Mouse (Mus musculus): ENCODE data around the gene Ndc1. TPM values are rescaled to one million over a fixed set of nuclear protein-coding genes. Genes with fewer than 3 reads are reported as not detected.

The Ndc1 gene
- polyA plus RNA-seq, 1 experiment, result not detected

DNA sequence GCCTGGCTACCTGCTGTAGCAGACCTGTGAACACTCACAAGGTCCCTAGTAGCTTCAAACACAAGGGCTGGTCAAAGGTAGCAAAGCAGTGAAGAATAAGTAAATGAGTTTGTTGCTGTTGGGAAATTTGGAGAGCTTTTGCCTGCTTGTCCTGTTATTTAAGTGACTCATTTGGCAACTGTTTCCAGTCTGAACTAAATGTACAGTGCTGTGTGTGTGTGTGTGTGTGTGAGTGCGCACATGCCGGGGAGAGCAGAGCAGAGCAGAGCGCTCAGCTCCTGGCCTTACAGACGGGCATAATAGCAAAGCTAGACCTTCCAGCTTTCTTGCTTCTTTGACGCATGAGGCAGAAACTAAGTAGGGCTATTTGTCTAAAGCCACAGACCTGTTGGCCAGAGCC lies 65.1 kb downstream of the Ndc1 start:
- Histone ChIP-seq H3K4me3 (ENCODE audit: insufficient read depth, low read depth, low read length) (no peak overlapping the region), H3K27ac (ENCODE audit: insufficient read depth, low read depth, low read length) (no peak overlapping the region), H3K4me1 (ENCODE audit: control insufficient read depth, insufficient read depth, low read length) (peaks cover 13% of the 10 kb centered on the region)
- 46% methylated on average over 5 of the region's 5 CpGs for WGBS
- TF ChIP-seq CTCF (IDR thresholded peaks at IDR 0.05; ENCODE audit: insufficient read depth, low read depth, low read length), result no peak
- no peak for TF ChIP-seq POLR2A (IDR thresholded peaks at IDR 0.05; ENCODE audit: insufficient read depth, low read depth, low read length)

DNA sequence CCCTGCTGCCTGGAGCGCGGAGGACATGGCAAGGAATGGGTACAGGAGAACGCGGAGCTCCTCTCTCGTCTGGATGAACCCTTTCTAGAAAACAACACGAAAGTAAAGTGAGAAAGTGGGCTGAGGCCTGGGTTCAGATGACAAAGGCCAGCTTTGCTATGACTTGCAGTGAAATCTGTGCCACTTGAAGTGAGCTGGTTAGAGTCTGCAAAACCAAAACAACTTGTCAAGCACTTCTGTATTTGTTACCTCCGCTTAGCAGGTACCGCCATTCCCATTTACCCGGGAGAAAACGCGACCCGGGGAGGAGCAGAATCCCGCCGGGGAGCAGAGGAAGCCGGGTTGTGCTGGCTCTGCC lies 66.4 kb downstream of the Ndc1 start:
- TF ChIP-seq CTCF (IDR thresholded peaks at IDR 0.05; ENCODE audit: insufficient read depth, low read depth, low read length), result no peak
- TF ChIP-seq POLR2A (IDR thresholded peaks at IDR 0.05; ENCODE audit: insufficient read depth, low read depth, low read length), result no peak
- Histone ChIP-seq H3K4me1 (ENCODE audit: control insufficient read depth, insufficient read depth, low read length) (peaks cover 13% of the 10 kb centered on the region), H3K27ac (ENCODE audit: insufficient read depth, low read depth, low read length) (no peak overlapping the region), H3K4me3 (ENCODE audit: insufficient read depth, low read depth, low read length) (peak overlapping the region; percentile 64)
- WGBS, result 14% methylated on average over 15 of the region's 15 CpGs

DNA sequence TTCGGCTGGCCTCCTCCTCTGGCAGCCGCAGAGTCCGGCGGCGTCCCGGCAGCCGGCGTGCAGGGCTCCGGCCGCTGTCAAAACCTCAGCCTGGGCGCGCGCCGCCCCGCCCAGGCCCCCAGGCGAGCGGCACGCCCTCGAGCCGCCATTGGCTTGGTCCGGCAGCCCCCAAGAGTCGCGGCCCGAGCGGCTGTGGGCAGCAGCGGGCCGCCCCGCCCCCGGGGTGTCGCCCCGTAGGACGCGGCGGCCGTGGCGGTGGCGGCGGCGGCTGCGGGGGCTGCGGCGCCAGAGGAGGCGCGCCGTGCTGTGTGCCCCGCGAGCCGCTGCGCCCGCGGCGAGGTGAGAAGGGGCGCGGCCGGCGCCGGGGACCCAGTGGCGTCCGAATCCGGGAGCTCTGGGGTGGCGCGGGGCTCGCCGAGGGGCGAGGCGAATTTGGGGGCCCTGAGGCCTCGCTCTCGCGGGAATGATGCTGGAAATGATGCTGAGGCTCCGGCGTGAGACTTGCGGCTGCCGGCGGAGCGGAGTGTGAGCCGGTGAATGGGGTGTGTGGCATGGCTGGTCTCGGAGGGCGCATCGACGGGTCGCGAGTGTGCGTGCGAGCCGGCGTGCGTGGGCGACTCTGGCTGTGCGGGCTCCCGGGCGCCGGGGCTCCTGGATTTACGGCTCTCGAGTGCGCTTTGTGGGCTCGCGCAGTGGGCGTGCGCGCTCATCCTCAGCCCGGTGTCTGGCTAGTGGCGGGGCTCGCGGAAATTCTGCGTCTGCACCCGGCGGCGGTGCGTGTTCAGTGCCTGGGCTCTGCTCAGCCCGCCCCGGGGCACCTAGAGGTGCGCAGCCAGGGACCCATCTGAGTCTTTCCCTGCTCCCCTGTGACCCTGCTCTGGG lies 67.0 kb downstream of the Ndc1 start, which contains the start of gene Glis1:
Gene Glis1, plus strand, starts transcription at position 236 of the 882 bp plus-strand sequence.
- Histone ChIP-seq H3K4me3 (ENCODE audit: insufficient read depth, low read depth, low read length) (peak within 1 kb of the TSS; percentile 64), H3K4me1 (ENCODE audit: control insufficient read depth, insufficient read depth, low read length) (peaks cover 13% of the 10 kb centered on the region), H3K27ac (ENCODE audit: insufficient read depth, low read depth, low read length) (no peak within 1 kb of the TSS)
- TF ChIP-seq CTCF (IDR thresholded peaks at IDR 0.05; ENCODE audit: insufficient read depth, low read depth, low read length), result no peak
- TF ChIP-seq POLR2A (IDR thresholded peaks at IDR 0.05; ENCODE audit: insufficient read depth, low read depth, low read length), result no peak
- WGBS, result 2% methylated on average over 112 of the region's 112 CpGs

DNA sequence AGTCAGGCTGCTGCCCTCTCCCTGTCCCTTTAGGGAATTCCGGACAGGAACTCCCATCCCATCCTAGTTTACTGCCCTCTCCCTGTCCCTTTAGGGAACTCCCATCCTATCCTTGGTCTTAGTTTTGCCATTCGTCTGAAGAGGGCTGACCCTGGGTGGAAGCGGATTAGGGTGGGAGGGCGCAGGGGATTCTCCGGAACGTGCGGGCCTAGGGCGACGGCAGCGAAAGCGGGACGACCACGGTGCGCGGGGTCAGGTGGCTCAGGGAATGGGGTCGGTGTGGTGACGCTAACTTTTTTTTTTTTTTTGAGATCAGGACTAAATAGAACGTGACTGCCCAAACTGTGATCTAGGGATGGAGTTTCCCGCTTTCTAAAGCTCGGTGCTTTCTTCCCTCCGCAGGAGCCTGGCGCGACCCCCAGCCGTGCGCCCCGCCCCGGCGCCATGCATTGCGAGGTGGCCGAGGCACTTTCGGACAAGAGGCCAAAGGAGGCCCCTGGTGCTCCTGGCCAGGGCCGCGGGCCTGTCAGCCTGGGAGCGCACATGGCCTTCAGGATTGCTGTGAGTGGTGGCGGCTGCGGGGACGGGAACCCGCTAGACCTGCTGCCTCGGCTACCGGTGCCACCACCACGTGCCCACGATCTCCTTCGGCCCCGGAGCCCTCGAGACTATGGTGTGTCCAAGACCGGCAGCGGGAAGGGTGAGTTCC lies 67.8 kb downstream of the Ndc1 start:
- WGBS, result 8% methylated on average over 47 of the region's 47 CpGs
- Histone ChIP-seq H3K4me3 (ENCODE audit: insufficient read depth, low read depth, low read length) (peak overlapping the region; percentile 64), H3K27ac (ENCODE audit: insufficient read depth, low read depth, low read length) (no peak overlapping the region), H3K4me1 (ENCODE audit: control insufficient read depth, insufficient read depth, low read length) (peaks cover 13% of the 10 kb centered on the region)
- TF ChIP-seq POLR2A (IDR thresholded peaks at IDR 0.05; ENCODE audit: insufficient read depth, low read depth, low read length), result no peak
- TF ChIP-seq CTCF (IDR thresholded peaks at IDR 0.05; ENCODE audit: insufficient read depth, low read depth, low read length), result no peak

DNA sequence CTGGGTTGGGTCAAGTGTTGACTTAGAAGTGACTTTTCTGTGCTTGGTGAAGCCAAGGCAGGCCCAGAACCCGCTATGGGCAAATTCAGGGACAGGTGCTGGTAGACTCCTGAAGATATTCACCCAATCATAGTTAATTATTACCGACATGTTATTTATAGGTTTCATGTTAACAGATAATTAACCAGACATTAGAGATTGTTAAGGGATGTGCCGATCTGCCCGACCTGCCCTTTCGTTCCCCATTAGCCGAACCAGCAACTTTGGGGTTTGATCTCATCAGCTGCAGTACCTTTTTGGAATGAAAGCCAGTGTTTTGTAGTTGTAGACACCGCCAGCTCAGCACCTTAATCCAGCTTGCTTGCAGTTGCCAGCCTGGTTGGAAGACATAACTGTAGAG lies 68.9 kb downstream of the Ndc1 start:
- H3K27ac ChIP-seq (ENCODE audit: insufficient read depth, low read depth, low read length), result no peak overlapping the region
- 99% methylated on average over 7 of the region's 7 CpGs for WGBS
- no peak for TF ChIP-seq POLR2A (IDR thresholded peaks at IDR 0.05; ENCODE audit: insufficient read depth, low read depth, low read length)
- no peak for TF ChIP-seq CTCF (IDR thresholded peaks at IDR 0.05; ENCODE audit: insufficient read depth, low read depth, low read length)
- no peak overlapping the region for H3K4me3 ChIP-seq (ENCODE audit: insufficient read depth, low read depth, low read length)
- H3K4me1 ChIP-seq (ENCODE audit: control insufficient read depth, insufficient read depth, low read length), result peaks cover 13% of the 10 kb centered on the region

DNA sequence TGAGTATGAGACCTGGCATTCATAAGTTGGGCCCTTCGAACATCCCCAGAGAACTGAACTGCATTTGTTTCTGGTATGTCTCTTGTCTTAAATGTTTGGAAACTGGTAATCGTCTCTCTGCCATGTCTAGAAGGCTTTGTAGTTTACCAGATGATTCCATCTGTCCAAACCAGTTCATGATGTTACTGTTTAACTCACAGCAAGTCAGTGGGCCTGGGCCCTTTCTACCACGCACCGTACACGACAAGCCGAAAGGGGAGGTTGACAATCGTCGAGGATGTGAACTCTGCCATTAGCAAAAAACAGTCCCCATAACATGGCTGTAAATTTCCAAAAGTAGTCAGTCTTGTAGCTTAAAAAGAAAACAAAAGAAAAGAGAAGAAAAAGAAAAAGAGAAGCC lies 71.2 kb downstream of the Ndc1 start:
- 97% methylated on average over 8 of the region's 8 CpGs for WGBS
- Histone ChIP-seq H3K4me1 (ENCODE audit: control insufficient read depth, insufficient read depth, low read length) (peaks cover 13% of the 10 kb centered on the region), H3K27ac (ENCODE audit: insufficient read depth, low read depth, low read length) (no peak overlapping the region), H3K4me3 (ENCODE audit: insufficient read depth, low read depth, low read length) (no peak overlapping the region)
- no peak for TF ChIP-seq POLR2A (IDR thresholded peaks at IDR 0.05; ENCODE audit: insufficient read depth, low read depth, low read length)
- TF ChIP-seq CTCF (IDR thresholded peaks at IDR 0.05; ENCODE audit: insufficient read depth, low read depth, low read length), result no peak

DNA sequence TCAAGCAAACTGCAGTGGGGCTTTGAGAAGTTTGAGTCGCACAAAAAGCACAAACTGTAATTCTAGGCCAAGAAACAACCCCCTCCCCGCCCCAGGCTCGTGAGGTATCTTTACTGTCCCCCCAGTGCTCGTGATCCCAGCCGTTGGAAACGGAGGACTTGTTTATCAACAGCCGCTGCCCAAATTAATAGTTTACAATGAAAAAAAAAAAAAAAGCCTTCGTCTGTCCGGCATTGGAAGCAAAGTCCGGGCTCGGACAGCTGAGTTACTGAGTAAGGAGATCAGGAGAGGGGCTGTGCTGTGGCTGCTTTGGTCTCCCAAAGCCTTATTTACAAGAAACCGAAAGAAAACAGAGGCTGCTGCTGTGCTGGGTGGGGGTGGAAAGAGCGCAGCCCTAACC lies 72.7 kb downstream of the Ndc1 start:
- no peak overlapping the region for H3K27ac ChIP-seq (ENCODE audit: insufficient read depth, low read depth, low read length)
- peaks cover 5% of the 10 kb centered on the region for H3K4me1 ChIP-seq (ENCODE audit: control insufficient read depth, insufficient read depth, low read length)
- no peak overlapping the region for H3K4me3 ChIP-seq (ENCODE audit: insufficient read depth, low read depth, low read length)
- WGBS, result 49% methylated on average over 13 of the region's 13 CpGs
- TF ChIP-seq POLR2A (IDR thresholded peaks at IDR 0.05; ENCODE audit: insufficient read depth, low read depth, low read length), result no peak
- TF ChIP-seq CTCF (IDR thresholded peaks at IDR 0.05; ENCODE audit: insufficient read depth, low read depth, low read length), result no peak

DNA sequence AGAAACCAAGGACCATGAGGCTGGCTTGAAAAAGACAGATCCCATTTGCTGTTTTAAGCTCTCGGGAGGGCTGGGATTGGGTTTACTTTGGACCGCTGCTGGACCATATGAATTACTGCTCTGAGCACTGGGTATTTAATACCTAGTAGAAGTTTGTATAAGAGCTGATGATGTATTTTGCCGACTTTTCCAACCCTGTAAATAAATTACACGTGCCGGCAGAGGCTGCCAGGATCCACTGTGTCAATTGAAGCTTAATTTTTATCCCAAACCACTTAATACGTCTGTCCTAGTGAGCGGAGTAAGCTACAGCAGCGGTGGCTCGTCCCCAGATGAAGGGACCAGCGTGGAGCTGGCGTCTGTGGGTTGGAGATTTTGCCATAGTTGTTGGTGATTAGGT lies 74.7 kb downstream of the Ndc1 start:
- no peaks in the 10 kb centered on the region for H3K4me1 ChIP-seq (ENCODE audit: control insufficient read depth, insufficient read depth, low read length)
- WGBS, result 67% methylated on average over 11 of the region's 11 CpGs
- H3K27ac ChIP-seq (ENCODE audit: insufficient read depth, low read depth, low read length), result no peak overlapping the region
- TF ChIP-seq POLR2A (IDR thresholded peaks at IDR 0.05; ENCODE audit: insufficient read depth, low read depth, low read length) (no peak), CTCF (IDR thresholded peaks at IDR 0.05; ENCODE audit: insufficient read depth, low read depth, low read length) (no peak)
- H3K4me3 ChIP-seq (ENCODE audit: insufficient read depth, low read depth, low read length), result no peak overlapping the region

DNA sequence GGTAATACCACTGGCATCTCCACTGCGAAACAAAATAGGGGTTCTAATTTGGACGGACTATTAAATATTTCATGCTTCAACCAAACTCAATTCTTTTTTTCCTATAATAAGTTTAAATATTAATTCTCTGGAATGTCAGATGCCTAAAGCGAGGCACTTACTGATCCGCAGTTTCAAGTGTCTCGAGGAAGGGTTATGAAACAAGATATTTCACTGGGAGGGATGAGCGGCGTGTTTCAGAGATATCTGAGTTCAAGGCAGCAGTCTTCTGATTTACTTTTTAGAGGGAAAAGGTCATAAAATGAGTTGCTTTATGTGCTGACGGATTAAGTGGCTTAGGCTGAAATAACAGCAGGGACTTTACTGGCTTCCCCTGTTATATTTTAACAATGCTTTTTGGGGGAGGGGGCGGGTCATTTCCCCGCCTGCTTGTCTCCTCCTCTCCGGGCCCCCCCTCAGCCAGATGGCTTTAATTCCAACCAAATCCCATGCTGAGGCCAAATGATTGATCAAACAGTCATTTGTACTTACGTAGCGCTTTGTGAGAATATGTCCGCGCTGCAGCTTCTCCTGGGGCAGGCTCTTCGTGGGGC lies 75.4 kb downstream of the Ndc1 start:
- H3K27ac ChIP-seq (ENCODE audit: insufficient read depth, low read depth, low read length), result no peak overlapping the region
- TF ChIP-seq POLR2A (IDR thresholded peaks at IDR 0.05; ENCODE audit: insufficient read depth, low read depth, low read length) (no peak), CTCF (IDR thresholded peaks at IDR 0.05; ENCODE audit: insufficient read depth, low read depth, low read length) (no peak)
- H3K4me3 ChIP-seq (ENCODE audit: insufficient read depth, low read depth, low read length), result no peak overlapping the region
- no peaks in the 10 kb centered on the region for H3K4me1 ChIP-seq (ENCODE audit: control insufficient read depth, insufficient read depth, low read length)
- WGBS, result 78% methylated on average over 16 of the region's 16 CpGs
